Mouse (Mus musculus) testis, adult 2 months (tissue): ENCODE measurements at regions not wholly inside any gene's neighbourhood (a gene's known extent, or its start where the extent isn't known, plus 50 kb on each side); places are given as distances from the start of the nearest gene placed in this dataset.

Experiments
- CTCF ChIP-seq: fragments of 200-500 bp; IDR thresholded peaks from 2 replicates; pipeline ENCODE4 v1.5.1; 2012; ENCODE audit warnings: low read depth, mild to moderate bottlenecking, inconsistent platforms, low read length, moderate library complexity; ENCODE audit not compliant: control insufficient read depth, insufficient read depth, insufficient replicate concordance
- POLR2A ChIP-seq: fragments of 200-500 bp; IDR thresholded peaks from 2 replicates; pipeline ENCODE4 v1.6.1; 2012; ENCODE audit warnings: low read depth, mild to moderate bottlenecking, inconsistent platforms, low read length, moderate library complexity; ENCODE audit not compliant: control insufficient read depth

DNA sequence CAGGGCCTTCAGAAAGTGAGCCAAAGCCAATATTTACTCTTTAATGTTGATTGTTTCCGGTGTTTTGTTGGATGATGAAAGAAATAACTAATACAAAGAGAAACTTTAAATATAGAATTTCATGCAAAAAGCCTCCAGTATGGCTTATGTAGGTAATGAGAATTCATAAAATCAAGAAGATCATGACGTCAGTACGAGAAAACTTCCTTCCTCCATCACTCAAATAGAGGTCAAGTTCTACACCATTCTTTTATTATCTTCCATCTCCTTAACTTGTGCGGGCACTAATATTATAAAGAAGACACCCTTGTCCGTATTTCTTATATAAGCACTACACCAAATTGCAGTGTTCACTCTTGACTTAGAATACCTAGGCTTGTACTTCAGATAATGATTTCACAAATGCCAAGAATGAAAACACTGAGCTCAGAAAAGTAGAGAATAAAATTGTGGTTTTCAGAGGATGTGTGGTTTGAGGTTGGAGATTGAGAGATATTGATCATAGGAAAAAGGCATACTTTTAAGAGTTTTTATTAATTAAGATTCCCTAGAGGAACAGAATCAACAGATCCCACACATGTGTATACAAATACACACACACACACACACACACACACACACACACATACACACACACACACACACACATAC, 130.8 kb upstream of the Slc13a1 start:
- TF ChIP-seq CTCF (no peak), POLR2A (no peak)
